Mouse (Mus musculus): ENCODE measurements around the gene Stum.

DNA sequence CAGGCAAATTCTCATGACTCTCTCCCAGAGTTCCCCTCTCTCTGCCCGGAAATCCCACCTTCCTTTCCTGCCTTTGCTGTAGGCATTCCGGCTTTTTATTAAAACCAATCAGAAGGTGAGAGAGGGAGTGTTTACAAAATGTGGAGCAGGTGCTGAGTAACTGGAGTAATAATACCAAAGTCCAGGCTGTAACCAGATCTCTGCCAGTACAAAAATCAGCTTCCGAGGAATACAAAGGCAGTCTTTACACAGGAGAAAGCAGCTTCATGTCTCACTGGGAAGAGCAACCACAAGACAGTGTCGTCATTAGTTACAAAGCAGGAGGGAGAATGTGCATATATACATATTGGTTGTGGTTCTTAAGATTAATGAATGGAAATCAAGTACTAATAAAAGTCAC, 19.3 kb upstream of the Stum start:
- no peak for TF ChIP-seq EP300 (IDR thresholded peaks at IDR 0.05)
- no peak for TF ChIP-seq CTCF (IDR thresholded peaks at IDR 0.05)
